Mouse (Mus musculus) adrenal gland (tissue): ENCODE results near the gene Hoxa11.

ENCODE experiments used
- intact Hi-C: fragments of 180-260 bp; cut with DNase I; formaldehyde crosslinking; loops from one replicate; pipeline ENCODE4 v1.15.1; 2025

The Hoxa11 gene

GRCm38 (mm10) chr6:52265913-52266665 lies 20.5 kb upstream of the Hoxa11 start:
- intact Hi-C loops = no loop called here

- intact Hi-C loops = no loop called here
These were observed 19.8 kb upstream of the Hoxa11 start for GRCm38 (mm10) chr6:52265306-52265912.

GRCm38 (mm10) chr6:52264106-52264790 lies 18.6 kb upstream of the Hoxa11 start:
- intact Hi-C loops = loop anchor here (5.0 kb wide), 1 partner anchor 43 kb away; no protein-coding TSS in a partner anchor

- intact Hi-C loops = loop anchor here (5.0 kb wide), 1 partner anchor 44 kb away; no protein-coding TSS in a partner anchor
These were observed 17.6 kb upstream of the Hoxa11 start for GRCm38 (mm10) chr6:52263321-52263585.

GRCm38 (mm10) chr6:52262463-52263320 lies 17.1 kb upstream of the Hoxa11 start:
- intact Hi-C loops = loop anchor here (5.0 kb wide), 1 partner anchor 45 kb away; no protein-coding TSS in a partner anchor

- intact Hi-C loops = loop anchor here (5.0 kb wide), 1 partner anchor 45 kb away; no protein-coding TSS in a partner anchor
These were observed 16.3 kb upstream of the Hoxa11 start for GRCm38 (mm10) chr6:52261751-52262462.

GRCm38 (mm10) chr6:52260654-52261575 lies 15.3 kb upstream of the Hoxa11 start, which contains the start of gene Hoxa13:
Hoxa13 (minus strand) TSS chr6:52260880.
- intact Hi-C loops = loop anchor here (5.0 kb wide), 1 partner anchor 46 kb away; no protein-coding TSS in a partner anchor

GRCm38 (mm10) chr6:52259811-52260261 lies 14.2 kb upstream of the Hoxa11 start:
- intact Hi-C loops = loop anchor here (5.0 kb wide), 3 partner anchors 47 to 657 kb away; no protein-coding TSS in a partner anchor

GRCm38 (mm10) chr6:52259081-52259790 lies 13.6 kb upstream of the Hoxa11 start:
- intact Hi-C loops = loop anchor here (5.0 kb wide), 2 partner anchors 583 to 658 kb away; no protein-coding TSS in a partner anchor

- intact Hi-C loops = loop anchor here (5.0 kb wide), 2 partner anchors 585 to 660 kb away; no protein-coding TSS in a partner anchor
These were observed 11.3 kb upstream of the Hoxa11 start for GRCm38 (mm10) chr6:52256956-52257355.

- intact Hi-C loops = no loop called here
These were observed 8.2 kb upstream of the Hoxa11 start for GRCm38 (mm10) chr6:52253511-52254500.

GRCm38 (mm10) chr6:52252775-52253376 lies 7.3 kb upstream of the Hoxa11 start:
- intact Hi-C loops = no loop called here

- intact Hi-C loops = no loop called here
These were observed 6.6 kb upstream of the Hoxa11 start for GRCm38 (mm10) chr6:52252016-52252774.

- intact Hi-C loops = no loop called here
These were observed 5.7 kb upstream of the Hoxa11 start for GRCm38 (mm10) chr6:52251177-52251879.

- intact Hi-C loops = no loop called here
These were observed 4.2 kb upstream of the Hoxa11 start for GRCm38 (mm10) chr6:52249826-52250225.
